Mouse (Mus musculus) heart, embryonic 12.5 days (tissue): ENCODE measurements at regions not wholly inside any gene's neighbourhood (a gene's known extent, or its start where the extent isn't known, plus 50 kb on each side); places are given as distances from the start of the nearest gene placed in this dataset.
A peak's percentile ranks its signal among the peaks of the same experiment; 100 is the strongest.

ENCODE experiments used
- ATAC-seq: fragments of 200-750 bp; cut with Nextera tagmentation; 2 replicates; pipeline ENCODE4 v1.8.0; 2017; ENCODE audit warnings: moderate TSS enrichment, moderate library complexity; ENCODE audit not compliant: insufficient number of reproducible peaks, low FRiP score
- H3K27ac ChIP-seq: fragments of 300-500 bp; sonication (generic); 2 replicates; pipeline ENCODE4 v1.5.1; 2016; ENCODE audit warnings: mild to moderate bottlenecking, moderate library complexity; ENCODE audit not compliant: poor library complexity, severe bottlenecking
- H3K27me3 ChIP-seq: fragments of 300-500 bp; sonication (generic); replicated peaks from 2 replicates; pipeline ENCODE4 v1.6.1; 2016; ENCODE audit warnings: mild to moderate bottlenecking, moderate library complexity
- H3K36me3 ChIP-seq: fragments of 300-500 bp; sonication (generic); 2 replicates; pipeline ENCODE4 v1.6.1; 2016; ENCODE audit warnings: mild to moderate bottlenecking, moderate library complexity
- H3K4me1 ChIP-seq: fragments of 300-500 bp; sonication (generic); replicated peaks from 2 replicates; pipeline ENCODE4 v1.6.1; 2016; ENCODE audit warnings: mild to moderate bottlenecking
- H3K4me2 ChIP-seq: fragments of 300-500 bp; sonication (generic); 2 replicates; pipeline ENCODE4 v1.6.1; 2016; ENCODE audit warnings: mild to moderate bottlenecking, moderate library complexity
- H3K4me3 ChIP-seq: fragments of 300-500 bp; sonication (generic); 2 replicates; pipeline ENCODE4 v1.5.1; 2016; ENCODE audit warnings: mild to moderate bottlenecking
- H3K9ac ChIP-seq: fragments of 300-500 bp; sonication (generic); 2 replicates; pipeline ENCODE4 v1.6.1; 2016; ENCODE audit warnings: mild to moderate bottlenecking, moderate library complexity
- H3K9me3 ChIP-seq: fragments of 300-500 bp; sonication (generic); replicated peaks from 2 replicates; pipeline ENCODE4 v1.6.1; 2016; ENCODE audit warnings: mild to moderate bottlenecking, moderate library complexity
- WGBS: fragments of 180-500 bp; shearing (Covaris S2); methylation state at CpG from one replicate; pipeline ENCODE4 v1.1.7; 2016; 5-methylcytosine and 5-hydroxymethylcytosine counted together

DNA sequence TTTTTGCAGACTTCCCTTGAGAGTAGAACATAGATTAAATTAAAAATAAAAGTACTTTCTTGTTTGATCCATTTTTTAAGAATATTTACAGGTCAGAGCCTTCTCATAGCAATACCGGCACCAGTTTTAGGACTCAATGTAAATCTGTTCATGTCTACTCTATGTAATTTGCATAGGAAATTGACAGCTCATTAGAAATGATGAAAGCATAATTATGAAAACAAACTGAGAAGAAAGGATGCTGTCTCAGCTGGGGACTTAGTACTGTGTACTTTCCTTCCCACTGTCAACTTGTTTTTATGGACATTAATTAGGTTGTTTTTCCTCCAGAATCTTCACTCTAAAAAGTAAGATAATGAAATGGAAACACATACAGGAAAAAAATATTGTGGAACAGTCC, 3344.8 kb upstream of the Gm6569 start:
- Histone ChIP-seq H3K4me1 (no peaks in the 10 kb centered on the region), H3K4me3 (no peak overlapping the region), H3K27me3 (no peaks in the 10 kb centered on the region), H3K4me2 (no peak overlapping the region), H3K36me3 (no peaks in the 10 kb centered on the region), H3K9me3 (no peaks in the 10 kb centered on the region; the same call in 1 of the 2 replicates), H3K27ac (no peak overlapping the region), H3K9ac (no peak overlapping the region)
- no peak for ATAC-seq
- 85% methylated on average over 1 of the region's 1 CpGs for WGBS

DNA sequence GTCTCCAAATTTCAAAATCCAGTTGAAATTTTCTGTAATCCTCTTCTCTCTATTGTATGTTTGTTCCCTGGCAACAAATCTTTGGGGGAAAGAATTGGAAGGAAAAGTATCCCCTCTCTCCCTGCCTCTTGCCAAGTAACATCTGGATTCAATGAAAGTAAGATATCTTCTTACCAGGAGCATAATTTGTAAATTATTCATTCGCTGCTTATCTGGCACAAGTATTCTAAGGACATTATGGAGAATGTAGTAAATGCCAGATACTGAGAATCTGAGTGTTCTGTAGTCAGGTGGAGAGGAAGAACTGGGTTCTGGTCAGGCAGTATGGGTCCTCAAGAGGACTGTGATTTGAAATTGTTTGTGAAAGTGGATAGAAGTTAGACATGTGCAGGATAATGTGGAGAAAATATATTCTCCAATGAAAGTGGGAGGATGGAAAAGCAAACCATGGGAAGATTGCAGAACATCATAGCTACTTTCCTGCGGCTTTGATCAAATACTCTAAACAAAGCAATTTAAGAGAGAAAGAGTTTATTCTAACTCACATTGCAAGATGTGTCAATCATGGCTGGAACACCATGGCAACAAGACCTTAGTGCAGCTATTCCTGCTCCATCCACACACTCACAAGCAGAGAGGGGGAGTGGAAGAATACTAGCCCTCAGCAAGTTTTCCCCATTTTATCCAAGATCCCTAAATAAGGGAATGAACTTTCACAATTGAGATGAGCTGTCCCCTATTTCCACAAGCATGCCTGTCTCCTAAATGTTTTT, 3327.1 kb upstream of the Gm6569 start:
- H3K9ac ChIP-seq = no peak overlapping the region
- no peak overlapping the region for H3K4me2 ChIP-seq
- H3K27me3 ChIP-seq = no peaks in the 10 kb centered on the region
- no peaks in the 10 kb centered on the region for H3K4me1 ChIP-seq
- no peak overlapping the region for H3K4me3 ChIP-seq
- no peak overlapping the region for H3K27ac ChIP-seq
- no peaks in the 10 kb centered on the region for H3K36me3 ChIP-seq
- WGBS = 65% methylated on average over 2 of the region's 2 CpGs
- no peak for ATAC-seq
- no peaks in the 10 kb centered on the region for H3K9me3 ChIP-seq

DNA sequence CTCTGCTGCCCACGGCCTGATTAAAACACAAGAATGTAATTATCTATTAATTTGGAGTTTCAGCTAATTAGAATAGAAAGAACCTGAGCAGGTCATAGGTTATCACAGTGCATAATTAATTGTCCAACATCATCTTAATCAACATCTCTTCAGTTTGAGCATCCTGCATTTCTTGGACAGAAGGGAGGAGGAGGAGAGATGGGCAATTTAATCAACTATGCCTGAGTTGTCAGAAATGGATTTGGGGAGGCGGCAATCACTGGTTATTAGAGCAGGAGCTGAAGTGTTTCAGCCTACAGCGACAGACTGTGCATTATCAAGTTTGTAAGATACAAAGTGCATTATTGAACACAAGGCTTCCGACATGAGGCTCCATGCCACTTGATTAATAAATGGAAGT, 3313.8 kb upstream of the Gm6569 start:
- Histone ChIP-seq H3K27me3 (no peaks in the 10 kb centered on the region), H3K4me2 (no peak overlapping the region), H3K4me1 (no peaks in the 10 kb centered on the region), H3K36me3 (no peaks in the 10 kb centered on the region), H3K27ac (no peak overlapping the region), H3K9ac (no peak overlapping the region), H3K9me3 (no peaks in the 10 kb centered on the region), H3K4me3 (no peak overlapping the region)
- WGBS = 75% methylated on average over 4 of the region's 4 CpGs
- ATAC-seq = no peak

DNA sequence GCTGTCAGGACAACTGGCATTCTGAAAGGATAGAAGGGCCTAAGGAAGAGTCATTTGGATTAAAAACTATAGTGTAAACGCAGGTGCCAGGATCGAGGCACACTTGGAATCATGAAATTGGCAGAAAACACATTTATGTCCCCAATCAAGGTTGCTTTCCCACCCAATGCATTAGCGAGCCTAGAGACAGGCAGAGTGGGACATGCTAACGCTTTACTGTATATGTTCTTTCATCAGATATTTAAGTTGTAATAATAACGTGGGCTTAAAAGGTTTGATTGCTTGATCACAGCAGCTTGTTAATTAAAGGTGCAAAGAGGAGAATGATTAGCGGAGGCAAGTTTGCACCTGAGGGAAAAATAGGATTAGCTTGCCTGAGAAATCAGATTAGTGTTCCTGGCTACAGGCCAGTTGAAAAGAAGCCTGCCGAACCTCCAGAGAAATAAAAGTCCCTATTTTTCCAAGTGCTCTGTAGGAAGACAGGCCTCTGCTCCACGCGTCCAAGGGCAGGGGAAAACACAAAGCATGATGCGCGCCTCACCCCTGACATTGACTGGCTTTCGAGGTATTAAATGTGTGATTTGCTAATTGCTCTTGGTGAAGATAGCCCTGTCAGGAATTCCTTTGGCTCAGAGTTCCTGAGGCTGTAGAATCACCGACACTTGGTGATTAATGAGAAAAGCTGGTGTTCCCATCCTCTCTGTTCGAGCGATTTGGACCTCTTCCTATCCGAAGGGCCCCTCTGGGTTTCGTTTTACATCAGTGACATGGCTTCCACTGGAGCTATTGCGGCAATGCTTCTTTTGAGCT, 3279.4 kb upstream of the Gm6569 start:
- H3K27ac ChIP-seq = no peak overlapping the region

DNA sequence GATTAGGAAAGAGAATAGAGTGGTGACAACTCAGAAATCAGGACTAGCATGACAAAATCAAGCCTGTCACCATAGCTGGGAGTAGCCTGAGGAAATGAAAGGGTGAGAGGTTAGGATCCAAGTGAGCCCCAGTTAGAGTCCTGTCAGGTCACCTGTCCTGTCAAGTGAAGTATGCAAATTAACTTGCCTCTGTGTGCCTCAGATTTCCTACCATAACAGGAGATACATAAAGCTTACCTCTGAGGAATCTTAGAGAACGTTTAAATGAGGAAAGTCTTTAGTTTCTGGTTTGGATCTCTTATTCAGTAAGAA, 3278.8 kb upstream of the Gm6569 start:
- Histone ChIP-seq H3K27ac (no peak overlapping the region), H3K4me1 (no peaks in the 10 kb centered on the region), H3K9ac (no peak overlapping the region), H3K27me3 (no peaks in the 10 kb centered on the region), H3K4me2 (peak overlapping the region; percentile 35), H3K9me3 (no peaks in the 10 kb centered on the region), H3K4me3 (no peak overlapping the region), H3K36me3 (no peaks in the 10 kb centered on the region)
- no peak for ATAC-seq
- WGBS = 55% methylated on average over 1 of the region's 1 CpGs

More for the DNA sequence above, 3279.4 kb upstream of the Gm6569 start:
- Histone ChIP-seq H3K9me3 (no peaks in the 10 kb centered on the region), H3K36me3 (no peaks in the 10 kb centered on the region), H3K9ac (no peak overlapping the region), H3K27me3 (no peaks in the 10 kb centered on the region), H3K4me2 (peak overlapping the region; percentile 35), H3K4me3 (no peak overlapping the region), H3K4me1 (no peaks in the 10 kb centered on the region)
- ATAC-seq = no peak
- WGBS = 43% methylated on average over 18 of the region's 18 CpGs

GRCm38 (mm10) chr15:70594295-70594694, 3240.1 kb upstream of the Gm6569 start:
- ATAC-seq = no peak
- H3K4me1 ChIP-seq = no peaks in the 10 kb centered on the region
- H3K9me3 ChIP-seq = no peaks in the 10 kb centered on the region
- H3K9ac ChIP-seq = no peak overlapping the region
- H3K4me2 ChIP-seq = no peak overlapping the region
- H3K27me3 ChIP-seq = no peaks in the 10 kb centered on the region
- no peak overlapping the region for H3K4me3 ChIP-seq
- 55% methylated on average over 1 of the region's 1 CpGs for WGBS
- H3K36me3 ChIP-seq = no peaks in the 10 kb centered on the region
- H3K27ac ChIP-seq = no peak overlapping the region

DNA sequence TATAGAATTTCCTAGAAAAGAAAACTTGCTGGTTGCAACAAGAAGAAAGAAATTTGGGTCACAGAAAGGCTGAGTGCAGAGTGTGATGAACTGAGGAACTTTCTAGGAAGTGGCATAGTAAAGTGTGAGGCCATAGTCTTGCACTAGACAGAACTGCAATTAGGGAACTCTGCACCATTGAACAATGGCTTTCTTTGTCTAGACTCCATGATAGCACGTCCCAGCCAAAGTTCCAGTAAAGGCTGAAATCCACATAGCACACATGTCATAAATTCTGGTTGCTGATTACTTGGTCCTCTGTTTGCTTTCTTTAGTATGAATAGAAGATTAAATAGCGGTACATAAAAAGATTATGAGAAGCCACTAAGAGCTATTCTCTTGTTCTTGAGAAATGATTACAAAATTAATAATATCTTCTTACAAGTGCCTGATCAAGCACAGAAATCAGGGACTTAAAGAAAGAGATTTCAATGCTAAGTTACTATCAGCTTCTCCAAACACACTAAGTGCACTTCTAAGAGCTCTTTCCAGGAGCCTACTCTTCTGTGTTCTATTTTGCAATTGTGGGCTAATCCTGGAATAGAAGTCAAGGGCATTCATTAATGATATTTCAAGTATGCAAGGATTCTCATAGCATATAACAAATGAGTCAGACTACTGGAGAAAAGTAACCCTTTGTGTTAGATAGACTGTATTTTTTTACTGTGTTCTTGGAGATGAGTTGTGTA, 3233.4 kb upstream of the Gm6569 start:
- Histone ChIP-seq H3K27me3 (no peaks in the 10 kb centered on the region), H3K27ac (no peak overlapping the region), H3K4me2 (no peak overlapping the region), H3K4me3 (no peak overlapping the region), H3K36me3 (no peaks in the 10 kb centered on the region), H3K4me1 (no peaks in the 10 kb centered on the region), H3K9me3 (no peaks in the 10 kb centered on the region), H3K9ac (no peak overlapping the region)
- 60% methylated on average over 2 of the region's 2 CpGs for WGBS
- ATAC-seq = no peak

DNA sequence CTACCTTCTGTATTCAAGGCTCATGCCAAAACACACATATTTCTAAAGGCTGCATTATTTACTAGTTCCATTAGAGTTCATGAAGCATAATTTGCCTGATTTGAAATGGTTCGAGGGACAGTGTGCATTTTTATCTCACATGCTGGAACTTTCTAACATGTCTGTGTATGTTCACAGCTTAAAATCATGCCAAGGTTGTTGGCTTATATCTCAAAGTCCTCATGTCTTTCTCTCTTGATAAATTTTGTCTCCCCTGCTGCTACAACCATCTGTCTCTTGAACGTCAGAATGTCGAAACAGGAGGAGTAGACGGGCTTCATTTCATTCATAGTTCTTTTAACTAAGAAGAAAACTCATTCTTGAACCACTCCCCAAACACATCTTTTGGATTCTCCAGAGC, 3229.1 kb upstream of the Gm6569 start:
- no peaks in the 10 kb centered on the region for H3K9me3 ChIP-seq
- WGBS = 73% methylated on average over 4 of the region's 4 CpGs
- H3K9ac ChIP-seq = no peak overlapping the region
- no peak overlapping the region for H3K27ac ChIP-seq
- no peak overlapping the region for H3K4me3 ChIP-seq
- ATAC-seq = no peak
- H3K27me3 ChIP-seq = no peaks in the 10 kb centered on the region
- no peak overlapping the region for H3K4me2 ChIP-seq
- H3K4me1 ChIP-seq = no peaks in the 10 kb centered on the region
- H3K36me3 ChIP-seq = no peaks in the 10 kb centered on the region

- no peak overlapping the region for H3K9ac ChIP-seq
- no peaks in the 10 kb centered on the region for H3K36me3 ChIP-seq
- WGBS = 83% methylated on average over 1 of the region's 1 CpGs
Measured at GRCm38 (mm10) chr15:70606896-70607295, 3227.5 kb upstream of the Gm6569 start.

DNA sequence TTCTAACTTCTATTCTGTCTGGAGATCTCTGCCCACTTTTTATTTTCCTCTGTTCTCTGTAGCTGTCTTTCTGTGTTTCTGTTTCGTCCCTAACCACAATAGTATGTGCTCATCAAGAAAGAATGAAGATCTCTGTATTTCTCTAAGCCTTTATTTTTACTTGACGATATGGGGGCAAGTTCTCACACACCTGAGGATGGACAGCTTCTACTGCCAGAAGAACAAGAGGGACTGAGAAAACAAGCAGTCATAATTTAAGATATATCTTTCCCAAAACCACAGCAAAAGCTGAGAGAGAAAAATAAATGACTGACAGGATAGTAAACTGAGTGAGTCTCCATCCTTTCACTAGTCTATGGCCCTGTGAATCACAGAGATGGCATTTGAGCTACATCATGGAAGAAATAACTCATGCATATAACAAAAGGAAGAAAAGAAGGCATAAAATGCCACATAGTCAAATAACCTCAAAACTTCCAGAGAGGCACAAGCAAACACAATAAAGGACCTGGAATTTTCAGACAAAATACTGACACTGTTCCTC, 3216.2 kb upstream of the Gm6569 start:
- Histone ChIP-seq H3K4me1 (no peaks in the 10 kb centered on the region), H3K4me3 (no peak overlapping the region), H3K27ac (no peak overlapping the region), H3K9me3 (no peaks in the 10 kb centered on the region), H3K4me2 (no peak overlapping the region), H3K27me3 (no peaks in the 10 kb centered on the region), H3K36me3 (no peaks in the 10 kb centered on the region), H3K9ac (no peak overlapping the region)
- no peak for ATAC-seq
- WGBS = 64% methylated on average over 2 of the region's 2 CpGs

More at GRCm38 (mm10) chr15:70606896-70607295, 3227.5 kb upstream of the Gm6569 start:
- Histone ChIP-seq H3K27me3 (no peaks in the 10 kb centered on the region), H3K27ac (no peak overlapping the region), H3K9me3 (no peaks in the 10 kb centered on the region), H3K4me3 (no peak overlapping the region), H3K4me1 (no peaks in the 10 kb centered on the region), H3K4me2 (no peak overlapping the region)
- no peak for ATAC-seq

DNA sequence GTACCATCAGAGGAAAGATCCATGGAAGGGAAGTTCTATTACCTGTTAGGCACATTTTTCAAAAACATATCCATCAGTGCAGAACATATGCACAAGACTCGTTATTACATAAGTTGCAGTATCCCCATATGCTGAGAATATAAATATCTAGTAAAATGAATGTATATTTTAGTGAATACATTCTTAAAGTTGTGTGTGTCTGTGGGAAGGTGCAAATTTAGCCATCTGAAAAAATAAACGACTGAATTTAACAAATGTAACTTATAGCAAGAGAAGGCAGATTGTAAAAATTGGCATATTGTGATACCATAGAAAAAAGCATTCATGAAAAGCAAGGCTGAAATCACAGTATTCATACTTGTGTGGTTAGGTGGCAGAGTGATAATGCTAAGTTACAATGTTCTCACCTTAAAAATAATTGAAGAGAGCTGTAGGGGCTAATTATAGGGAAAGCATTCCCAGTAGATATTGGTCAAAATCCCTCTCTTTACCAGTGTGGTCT, 3193.3 kb upstream of the Gm6569 start:
- WGBS = 64% methylated on average over 2 of the region's 2 CpGs
- Histone ChIP-seq H3K9me3 (no peaks in the 10 kb centered on the region), H3K4me2 (no peak overlapping the region), H3K27ac (no peak overlapping the region), H3K4me1 (no peaks in the 10 kb centered on the region), H3K9ac (no peak overlapping the region), H3K27me3 (no peaks in the 10 kb centered on the region), H3K36me3 (no peaks in the 10 kb centered on the region), H3K4me3 (no peak overlapping the region)
- ATAC-seq = no peak
